Mouse (Mus musculus) C2C12 (cell line): ENCODE measurements around the gene Tescl. TPM values are rescaled to one million over a fixed set of nuclear protein-coding genes. Genes with fewer than 3 reads are reported as not detected.
A peak's percentile ranks its signal among the peaks of the same experiment; 100 is the strongest.

Source experiments
- H3K27me3 ChIP-seq: one replicate; pipeline ENCODE4 v1.6.1; 2011; ENCODE audit not compliant: control insufficient read depth, insufficient read depth, insufficient read length
- H3K36me3 ChIP-seq: one replicate; pipeline ENCODE4 v1.6.1; 2011; ENCODE audit not compliant: control insufficient read depth, insufficient read depth
- H3K4me3 ChIP-seq: one replicate; pipeline ENCODE4 v1.5.1; 2011; ENCODE audit warnings: mild to moderate bottlenecking, control low read depth; ENCODE audit not compliant: poor library complexity, insufficient read depth, severe bottlenecking
- H3K79me2 ChIP-seq: one replicate; pipeline ENCODE4 v1.6.1; 2011; ENCODE audit not compliant: control insufficient read depth, insufficient read depth
- H3K79me3 ChIP-seq: one replicate; pipeline ENCODE4 v1.6.1; 2011; ENCODE audit warnings: low read depth, control low read depth
- H3ac ChIP-seq: one replicate; pipeline ENCODE3; 2011; ENCODE audit warnings: low read depth; ENCODE audit not compliant: control insufficient read depth, insufficient read length
- CEBPB ChIP-seq: IDR thresholded peaks from one replicate; pipeline ENCODE4 v1.6.1; 2011; ENCODE audit warnings: low read depth, mild to moderate bottlenecking, control low read depth, moderate library complexity
- CTCF ChIP-seq: IDR thresholded peaks from one replicate; pipeline ENCODE4 v1.5.1; 2011; ENCODE audit not compliant: control insufficient read depth, insufficient read depth, insufficient read length
- FOSL1 ChIP-seq: IDR thresholded peaks from one replicate; pipeline ENCODE4 v1.8.0; 2011; ENCODE audit warnings: mild to moderate bottlenecking, low read length; ENCODE audit not compliant: poor library complexity, insufficient read depth, severe bottlenecking
- MAX ChIP-seq: IDR thresholded peaks from one replicate; pipeline ENCODE4 v1.6.1; 2011; ENCODE audit warnings: mild to moderate bottlenecking, control low read depth
- MYOD1 ChIP-seq: IDR thresholded peaks from one replicate; pipeline ENCODE4 v1.6.1; 2011; ENCODE audit warnings: low read depth; ENCODE audit not compliant: control insufficient read depth, insufficient read length
- MYOG ChIP-seq: IDR thresholded peaks from one replicate; pipeline ENCODE4 v1.6.1; 2011; ENCODE audit not compliant: control insufficient read depth, insufficient read length; ENCODE audit errors: extremely low read depth
- USF1 ChIP-seq: IDR thresholded peaks from one replicate; pipeline ENCODE4 v1.6.1; 2011; ENCODE audit warnings: low read depth, mild to moderate bottlenecking, control low read depth, moderate library complexity
- polyA plus RNA-seq: library from polyadenylated mRNA; unstranded; fragments of >200 nt; fragmentation: generic; extraction: Trizol; gene quantifications from one replicate; pipeline ENCODE4 v1.2.1, GENCODE M21; 2012; ENCODE audit warnings: missing spikeins

Gene Tescl
- polyA plus RNA-seq, 1 experiment: 0.22 TPM

- no peaks in the 10 kb centered on the region for H3K79me2 ChIP-seq
- no peak overlapping the region for H3ac ChIP-seq
- TF ChIP-seq FOSL1: no peak
- no peak for TF ChIP-seq MYOD1
- TF ChIP-seq MAX: no peak
- no peak for TF ChIP-seq USF1
- TF ChIP-seq MYOG: no peak
- no peak overlapping the region for H3K4me3 ChIP-seq
- no peaks in the 10 kb centered on the region for H3K79me3 ChIP-seq
- H3K36me3 ChIP-seq: no peaks in the 10 kb centered on the region
- peaks cover 11% of the 10 kb centered on the region for H3K27me3 ChIP-seq
These were observed 14.8 kb downstream of the Tescl start for GRCm38 (mm10) chr7:24318942-24319341.

- Histone ChIP-seq H3ac (peak within 1 kb of the TSS; percentile 76), H3K27me3 (peaks cover 11% of the 10 kb centered on the region), H3K79me2 (no peaks in the 10 kb centered on the region), H3K4me3 (peak within 1 kb of the TSS; percentile 34), H3K36me3 (no peaks in the 10 kb centered on the region), H3K79me3 (no peaks in the 10 kb centered on the region)
- TF ChIP-seq USF1 (no peak), MAX (no peak), CTCF (no peak), MYOG (no peak), MYOD1 (no peak), FOSL1 (no peak), CEBPB (no peak)
These were observed 17.1 kb downstream of the Tescl start, which contains the start of gene Zfp94 for GRCm38 (mm10) chr7:24316567-24317092. Gene Zfp94 (minus strand): TSS chr7:24316666.

- peak overlapping the region; percentile 34 for H3K4me3 ChIP-seq
- peak overlapping the region; percentile 76 for H3ac ChIP-seq
- no peaks in the 10 kb centered on the region for H3K79me3 ChIP-seq
- TF ChIP-seq MAX: no peak
- TF ChIP-seq USF1: no peak
- H3K27me3 ChIP-seq: peaks cover 9% of the 10 kb centered on the region
- H3K36me3 ChIP-seq: no peaks in the 10 kb centered on the region
- H3K79me2 ChIP-seq: no peaks in the 10 kb centered on the region
These were observed 17.8 kb downstream of the Tescl start for GRCm38 (mm10) chr7:24315726-24316566.

GRCm38 (mm10) chr7:24300771-24301282 lies 32.9 kb downstream of the Tescl start, which contains the start of gene Zfp61:
Gene Zfp61 (minus strand): TSS chr7:24301232.
- no peaks in the 10 kb centered on the region for H3K36me3 ChIP-seq
- H3K79me3 ChIP-seq: no peaks in the 10 kb centered on the region
- H3K79me2 ChIP-seq: no peaks in the 10 kb centered on the region
- TF ChIP-seq USF1: no peak
- no peak for TF ChIP-seq MYOD1
- no peak for TF ChIP-seq CTCF
- no peak for TF ChIP-seq FOSL1
- no peak for TF ChIP-seq MYOG
- no peak for TF ChIP-seq MAX
- TF ChIP-seq CEBPB: no peak
- H3K27me3 ChIP-seq: no peaks in the 10 kb centered on the region
- no peak within 1 kb of the TSS for H3ac ChIP-seq
- no peak within 1 kb of the TSS for H3K4me3 ChIP-seq

- no peaks in the 10 kb centered on the region for H3K79me3 ChIP-seq
- H3K36me3 ChIP-seq: peaks cover 8% of the 10 kb centered on the region
- H3K27me3 ChIP-seq: no peaks in the 10 kb centered on the region
- H3ac ChIP-seq: no peak overlapping the region
- no peaks in the 10 kb centered on the region for H3K79me2 ChIP-seq
- peak overlapping the region; percentile 49 for H3K4me3 ChIP-seq
- TF ChIP-seq CTCF (no peak), MYOG (no peak), FOSL1 (no peak), CEBPB (no peak), MAX (no peak), MYOD1 (no peak), USF1 (no peak)
These were observed 33.8 kb downstream of the Tescl start for GRCm38 (mm10) chr7:24299823-24300481.
